Mouse (Mus musculus) olfactory bulb, adult 2 months (tissue): Measurements from ENCODE around the gene U2af1l4. TPM values are rescaled to one million over a fixed set of nuclear protein-coding genes. Genes with fewer than 3 reads are reported as not detected.

ENCODE experiments used
- H3K27ac ChIP-seq: fragments of 200-500 bp; 2 replicates; pipeline ENCODE4 v1.5.1; 2012; ENCODE audit warnings: low read depth, low read length; ENCODE audit not compliant: insufficient read depth
- H3K4me1 ChIP-seq: fragments of 200-500 bp; 2 replicates; pipeline ENCODE4 v1.6.1; 2012; ENCODE audit warnings: low read length; ENCODE audit not compliant: control insufficient read depth, insufficient read depth
- H3K4me3 ChIP-seq: fragments of 200-500 bp; 2 replicates; pipeline ENCODE4 v1.5.1; 2012; ENCODE audit warnings: mild to moderate bottlenecking, low read depth, low read length, moderate library complexity; ENCODE audit not compliant: insufficient read depth
- CTCF ChIP-seq: fragments of 200-500 bp; IDR thresholded peaks from 2 replicates; pipeline ENCODE4 v1.5.1; 2012; ENCODE audit warnings: low read depth, mild to moderate bottlenecking, low read length, moderate library complexity; ENCODE audit not compliant: insufficient read depth
- POLR2A ChIP-seq: fragments of 200-500 bp; IDR thresholded peaks from 2 replicates; pipeline ENCODE4 v1.6.1; 2012; ENCODE audit warnings: mild to moderate bottlenecking, low read depth, low read length, moderate library complexity; ENCODE audit not compliant: insufficient read depth
- WGBS: fragments of 180-500 bp; shearing (Covaris S2); methylation state at CpG from one replicate; pipeline ENCODE4 v1.1.7; 2018; 5-methylcytosine and 5-hydroxymethylcytosine counted together
- polyA plus RNA-seq: library from polyadenylated mRNA; stranded (reverse); fragments of >200 nt; gene quantifications from 2 replicates; pipeline ENCODE4 v1.2.4, GENCODE M21; 2012; ENCODE audit warnings: low replicate concordance; ENCODE audit not compliant: missing spikeins, insufficient read depth, insufficient read length

Gene U2af1l4
- polyA plus RNA-seq, 1 experiment: not detected

- 87% methylated on average over 13 of the region's 13 CpGs for WGBS
- Histone ChIP-seq H3K4me3 (no peak overlapping the region), H3K4me1 (peaks cover 22% of the 10 kb centered on the region), H3K27ac (no peak overlapping the region)
- TF ChIP-seq CTCF: no peak
- TF ChIP-seq POLR2A: no peak
Measured at GRCm38 (mm10) chr7:30557901-30558514, 5.1 kb upstream of the U2af1l4 start.

- WGBS: 8% methylated on average over 12 of the region's 12 CpGs
- H3K4me3 ChIP-seq: peak overlapping the region; percentile 63
- peaks cover 14% of the 10 kb centered on the region for H3K4me1 ChIP-seq
- TF ChIP-seq POLR2A (no peak), CTCF (no peak)
- H3K27ac ChIP-seq: no peak overlapping the region; the same call in 1 of the 2 replicates
Measured at GRCm38 (mm10) chr7:30558656-30559442, 4.3 kb upstream of the U2af1l4 start.

GRCm38 (mm10) chr7:30559443-30559954 is 3.6 kb upstream of the U2af1l4 start, which contains the start of gene Lin37:
Gene Lin37, minus strand, starts transcription at chr7:30559838.
- peaks cover 21% of the 10 kb centered on the region for H3K4me1 ChIP-seq
- H3K4me3 ChIP-seq: peak within 1 kb of the TSS; percentile 63
- WGBS: under 1% methylated on average over 20 of the region's 20 CpGs
- 0 out of 2 replicates have a peak, but pooled peaks have one; percentile 48 for TF ChIP-seq POLR2A
- no peak for TF ChIP-seq CTCF
- no peak within 1 kb of the TSS; the same call in 1 of the 2 replicates for H3K27ac ChIP-seq

- WGBS: 65% methylated on average over 2 of the region's 2 CpGs
- H3K27ac ChIP-seq: no peak overlapping the region
- peaks cover 21% of the 10 kb centered on the region for H3K4me1 ChIP-seq
- TF ChIP-seq CTCF: no peak
- TF ChIP-seq POLR2A: no peak
- no peak overlapping the region for H3K4me3 ChIP-seq
Measured at GRCm38 (mm10) chr7:30560296-30560695, 2.8 kb upstream of the U2af1l4 start.

GRCm38 (mm10) chr7:30562526-30563116 is 480 bp upstream of the U2af1l4 start:
- under 1% methylated on average over 27 of the region's 27 CpGs for WGBS
- peak overlapping the region; percentile 84 for H3K27ac ChIP-seq
- peak overlapping the region; percentile 65 for H3K4me3 ChIP-seq
- H3K4me1 ChIP-seq: peaks cover 21% of the 10 kb centered on the region
- TF ChIP-seq POLR2A: no peak
- TF ChIP-seq CTCF: no peak

GRCm38 (mm10) chr7:30563906-30564280 is 792 bp downstream of the U2af1l4 start:
- 18% methylated on average over 6 of the region's 6 CpGs for WGBS
- Histone ChIP-seq H3K27ac (0 out of 2 replicates have a peak overlapping the region, but pooled peaks have one; percentile 4), H3K4me3 (peak overlapping the region; percentile 69), H3K4me1 (peaks cover 12% of the 10 kb centered on the region)
- no peak for TF ChIP-seq CTCF
- TF ChIP-seq POLR2A: no peak

- Histone ChIP-seq H3K27ac (no peak within 1 kb of the TSS), H3K4me3 (no peak within 1 kb of the TSS), H3K4me1 (peaks cover 10% of the 10 kb centered on the region)
- WGBS: 92% methylated on average over 12 of the region's 12 CpGs
- TF ChIP-seq POLR2A (no peak), CTCF (no peak)
Measured at GRCm38 (mm10) chr7:30564970-30565571, 2.0 kb downstream of the U2af1l4 start, which contains the start of gene Igflr1. Gene Igflr1, plus strand, starts transcription at chr7:30565427.

GRCm38 (mm10) chr7:30566033-30566432 is 2.9 kb downstream of the U2af1l4 start:
- peaks cover 10% of the 10 kb centered on the region for H3K4me1 ChIP-seq
- TF ChIP-seq CTCF: no peak
- TF ChIP-seq POLR2A: no peak
- no peak overlapping the region for H3K4me3 ChIP-seq
- 83% methylated on average over 9 of the region's 9 CpGs for WGBS
- no peak overlapping the region for H3K27ac ChIP-seq

GRCm38 (mm10) chr7:30567555-30567954 is 4.5 kb downstream of the U2af1l4 start:
- Histone ChIP-seq H3K27ac (no peak overlapping the region), H3K4me1 (peaks cover 7% of the 10 kb centered on the region), H3K4me3 (no peak overlapping the region)
- no peak for TF ChIP-seq POLR2A
- TF ChIP-seq CTCF: no peak
- 90% methylated on average over 11 of the region's 11 CpGs for WGBS
